Mouse (Mus musculus): ENCODE results near the gene Hoxa10.

DNA sequence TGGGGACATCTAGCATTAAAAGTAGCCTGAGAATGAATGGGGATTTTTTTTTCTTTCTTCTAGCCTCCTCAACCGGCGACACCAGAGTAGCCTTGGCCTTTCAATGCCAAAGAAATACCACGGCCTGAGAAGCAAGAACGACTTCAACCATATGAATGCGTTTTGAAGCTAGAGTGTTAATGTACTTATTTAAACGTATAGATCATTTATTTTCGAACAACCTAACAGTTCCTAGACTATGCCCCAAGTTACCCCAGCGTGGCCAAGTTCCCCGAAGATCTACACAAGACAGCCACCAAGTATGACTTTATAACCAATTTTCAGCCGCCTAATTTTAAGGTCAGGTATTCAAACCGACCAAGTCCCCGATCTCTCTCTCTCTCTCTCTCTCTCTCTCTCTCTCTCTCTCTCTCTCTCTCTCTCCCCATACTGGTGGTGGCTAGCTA, 19.8 kb downstream of the Hoxa10 start:
- TF ChIP-seq CTCF (IDR thresholded peaks at IDR 0.05; ENCODE audit: low read depth, low read length): no peak
- TF ChIP-seq GATA1 (IDR thresholded peaks at IDR 0.05; ENCODE audit: borderline replicate concordance, low read length): no peak
- TF ChIP-seq TAL1 (conservative IDR thresholded peaks at IDR 0.05; ENCODE audit: low read depth, low read length): no peak
- no peak for TF ChIP-seq POLR2AphosphoS5 (IDR thresholded peaks at IDR 0.05; ENCODE audit: insufficient replicate concordance, low read depth, low read length)
- TF ChIP-seq GATA2 (IDR thresholded peaks at IDR 0.05; ENCODE audit: borderline replicate concordance, low read depth, low read length): no peak
